Mouse (Mus musculus) liver, postnatal 0 days (tissue): ENCODE data around the gene Ostn.

Experiments used
- CTCF ChIP-seq: sonication (generic); IDR thresholded peaks from 2 replicates; pipeline ENCODE4 v1.5.1; 2016; ENCODE audit warnings: antibody characterized with exemption, low read depth
- EP300 ChIP-seq: IDR thresholded peaks from 2 replicates; pipeline ENCODE4 v1.6.1; 2016; ENCODE audit warnings: antibody characterized with exemption, low read depth, mild to moderate bottlenecking

- TF ChIP-seq CTCF = no peak
- TF ChIP-seq EP300 = no peak
Observed at GRCm38 (mm10) chr16:27388761-27389451, 81.6 kb downstream of the Ostn start, which contains the start of gene Ccdc50.
